Mouse (Mus musculus): ENCODE results near the gene Itgb5.

Gene Itgb5

DNA sequence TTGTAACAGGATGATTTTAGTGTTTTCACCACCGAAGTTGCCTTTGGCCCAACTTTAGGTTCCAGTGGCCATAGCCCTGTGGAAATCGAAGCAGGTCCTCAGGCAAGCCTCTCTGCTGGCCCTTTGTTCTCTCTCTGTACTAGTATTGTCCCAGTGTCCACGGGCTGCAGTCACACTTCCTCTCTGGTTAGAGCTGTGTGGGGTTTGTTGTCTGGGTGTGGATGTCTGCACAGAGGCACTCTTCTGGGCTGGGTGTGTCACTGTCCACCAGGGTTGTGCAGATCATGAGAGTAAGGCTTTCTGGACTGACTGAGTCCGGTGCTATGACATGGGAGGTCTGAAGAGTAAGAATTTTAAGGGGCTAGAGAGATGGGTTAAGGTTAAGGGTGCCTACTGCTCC is 85.5 kb downstream of the Itgb5 start:
- no peak for DNase-seq (ENCODE audit: low spot score)

- DNase-seq (ENCODE audit: low spot score), result no peak
These were observed 87.2 kb downstream of the Itgb5 start for GRCm38 (mm10) chr16:33916473-33917251.

- no peak for DNase-seq (ENCODE audit: low spot score)
These were observed 87.9 kb downstream of the Itgb5 start for GRCm38 (mm10) chr16:33917390-33917789.

DNA sequence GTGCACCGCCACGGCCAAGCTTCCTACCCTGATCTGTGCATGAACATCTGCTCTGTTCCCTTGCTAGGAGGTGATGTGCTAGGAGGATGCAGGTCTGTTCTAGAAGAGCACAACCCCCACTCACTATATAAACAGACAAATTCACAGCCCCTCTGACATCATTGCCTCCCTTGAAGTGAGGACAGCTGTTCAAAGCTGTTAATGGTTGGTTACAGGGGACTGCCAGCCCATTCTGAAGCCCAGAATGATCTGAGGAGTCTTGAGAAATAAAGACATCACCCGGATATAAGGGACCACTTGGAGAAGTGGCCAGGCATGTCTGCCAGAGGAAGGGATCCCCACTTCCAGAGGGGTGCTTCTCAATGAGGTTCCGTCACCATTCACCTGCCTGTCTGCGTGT is 88.5 kb downstream of the Itgb5 start:
- no peak for DNase-seq (ENCODE audit: low spot score)

DNA sequence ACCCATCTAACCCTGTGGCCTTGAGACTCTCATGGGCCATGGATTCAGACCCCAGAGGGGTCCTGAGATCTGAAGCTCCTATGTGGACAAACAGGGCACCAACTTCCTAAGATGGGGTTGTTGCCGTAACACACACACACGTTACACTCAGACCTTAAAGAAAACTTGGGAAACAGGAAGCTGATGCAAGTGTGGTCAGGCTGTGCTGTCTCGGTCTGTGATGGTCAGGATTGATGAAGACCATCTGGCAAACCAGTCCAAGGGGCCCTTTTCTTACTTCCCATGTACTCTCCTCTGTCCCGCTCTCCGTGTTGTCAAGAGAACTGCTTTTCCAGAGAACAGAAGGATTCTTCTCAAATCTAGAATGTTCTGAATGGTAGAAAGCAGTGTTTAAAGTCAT is 92.0 kb downstream of the Itgb5 start:
- no peak for DNase-seq (ENCODE audit: low spot score)

DNA sequence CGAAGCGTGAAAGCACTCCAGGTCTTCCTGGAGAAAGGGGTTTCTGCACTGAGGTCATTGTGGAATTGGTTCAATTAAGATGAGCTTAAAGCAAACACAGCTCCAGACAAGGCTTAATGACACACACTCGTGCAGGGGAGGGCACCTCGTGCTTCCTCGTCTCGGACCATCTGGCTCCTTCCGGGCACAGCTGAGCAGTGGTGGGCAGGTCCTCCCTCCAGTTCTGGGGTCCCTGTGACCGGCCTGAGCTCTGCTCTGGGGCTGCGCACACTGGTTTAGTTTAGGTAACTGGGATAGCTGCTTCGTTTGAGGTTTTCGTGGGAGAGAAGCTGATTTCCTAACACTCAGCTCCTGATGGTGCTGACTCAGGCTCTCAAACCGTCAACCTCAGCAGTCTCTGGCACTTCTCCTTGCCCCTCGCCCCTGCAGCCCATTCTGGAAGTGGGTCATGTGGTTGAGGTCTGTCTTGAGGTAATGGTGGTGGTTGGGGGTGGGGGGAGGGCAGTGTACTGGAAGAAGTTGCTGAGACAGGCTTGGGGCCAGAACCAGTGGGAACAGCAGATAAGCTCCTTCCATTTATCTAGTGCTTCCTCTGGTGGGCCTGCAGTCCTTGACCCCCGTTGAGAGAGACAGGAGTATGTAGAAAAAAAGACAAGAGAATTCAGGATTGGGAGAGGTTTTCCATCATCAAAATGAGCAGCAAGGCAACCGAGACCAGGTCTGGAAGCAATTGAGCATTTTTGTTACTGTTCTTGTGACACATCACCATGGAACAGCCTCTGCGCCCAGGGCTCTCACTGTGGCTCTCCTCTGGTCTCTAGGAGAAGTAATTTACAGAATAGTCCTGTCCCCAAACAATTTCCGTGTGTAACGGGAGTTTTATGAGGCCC is 92.9 kb downstream of the Itgb5 start:
- DNase-seq (ENCODE audit: low spot score), result no peak

DNA sequence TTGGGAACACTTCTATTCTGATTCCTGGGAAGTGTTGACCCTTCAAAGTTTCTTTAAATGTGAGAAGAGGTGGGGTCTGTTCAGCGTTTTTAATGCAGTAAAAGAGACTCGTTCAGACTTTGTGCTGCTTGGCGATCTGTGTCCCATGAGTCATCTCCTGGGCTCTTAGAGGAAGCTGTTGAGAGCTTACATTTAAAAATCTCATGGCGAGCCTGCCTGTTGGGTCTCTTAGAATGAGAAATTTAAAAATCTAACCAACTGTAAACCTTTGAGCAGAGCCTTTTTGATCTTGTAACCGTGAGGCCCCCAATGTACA is 93.5 kb downstream of the Itgb5 start:
- DNase-seq (ENCODE audit: low spot score), result no peak

DNA sequence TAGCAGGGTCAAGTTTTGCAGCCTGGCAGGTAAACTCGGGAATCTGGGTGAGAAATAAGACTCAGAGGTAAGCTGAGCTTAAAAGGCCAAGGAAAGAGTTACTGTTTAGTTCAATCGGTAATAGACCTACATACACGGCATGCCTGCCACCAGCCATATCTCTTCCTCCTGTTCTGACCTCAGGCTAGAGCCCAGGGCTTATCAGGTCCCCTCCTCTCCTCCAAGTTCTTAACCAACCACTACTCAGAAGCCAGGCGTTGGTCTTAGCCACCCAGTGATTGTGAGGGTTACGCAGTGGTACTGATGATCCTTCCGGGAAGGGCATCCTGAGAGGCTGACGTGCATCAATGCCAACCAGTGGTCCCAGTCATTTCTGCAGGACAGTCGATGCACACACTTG is 94.3 kb downstream of the Itgb5 start:
- no peak for DNase-seq (ENCODE audit: low spot score)

DNA sequence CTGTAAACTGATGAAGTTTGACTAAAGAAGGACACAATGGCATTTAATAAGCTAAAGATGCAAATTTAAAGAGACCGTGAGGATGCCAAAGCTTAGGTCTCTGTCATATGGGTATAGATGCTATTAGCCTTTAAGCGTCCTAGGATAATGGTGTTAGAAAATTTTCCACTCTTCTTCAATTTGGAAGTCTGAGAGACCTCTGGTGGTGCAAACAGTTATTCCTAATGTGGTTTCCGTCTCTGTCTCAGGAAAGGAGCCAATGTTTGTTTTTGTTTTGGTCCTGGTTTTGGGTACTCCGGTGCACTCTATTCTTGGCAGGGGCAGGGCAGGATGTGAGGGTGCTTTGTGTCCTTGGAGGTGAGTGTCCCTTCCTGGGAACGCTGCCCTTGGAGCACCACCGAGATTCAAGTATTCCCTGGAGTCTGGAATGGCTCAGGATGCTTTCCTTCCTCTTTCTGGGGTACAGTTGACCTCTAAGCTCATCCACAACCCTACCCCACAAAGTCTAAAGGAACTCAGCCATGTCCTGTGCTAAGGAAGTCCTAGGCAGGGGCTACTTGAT is 97.9 kb downstream of the Itgb5 start:
- DNase-seq (ENCODE audit: low spot score), result no peak

GRCm38 (mm10) chr16:33928788-33929462 is 99.5 kb downstream of the Itgb5 start:
- no peak for DNase-seq (ENCODE audit: low spot score)

- DNase-seq (ENCODE audit: low spot score), result no peak
These were observed 101.3 kb downstream of the Itgb5 start for GRCm38 (mm10) chr16:33930785-33931184.

DNA sequence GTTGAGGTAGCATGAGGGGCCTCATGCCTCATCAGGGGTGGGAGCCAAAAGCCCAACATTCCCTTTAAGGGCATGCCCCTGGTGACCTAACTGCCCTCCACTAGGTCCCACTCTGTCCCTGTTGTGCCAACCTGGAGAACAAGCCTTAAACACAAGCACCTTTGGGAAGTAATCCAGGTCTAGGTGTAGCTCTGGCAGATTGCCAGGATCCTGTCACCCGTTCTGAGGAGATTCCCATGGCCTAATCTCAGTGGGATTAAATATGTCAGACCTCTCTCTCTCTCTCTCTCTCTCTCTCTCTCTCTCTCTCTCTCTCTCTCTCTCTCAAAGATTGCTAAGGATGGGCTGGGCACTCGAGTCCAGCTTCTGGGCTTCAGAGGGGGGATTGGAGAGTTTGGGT is 102.2 kb downstream of the Itgb5 start:
- DNase-seq (ENCODE audit: low spot score), result no peak

DNA sequence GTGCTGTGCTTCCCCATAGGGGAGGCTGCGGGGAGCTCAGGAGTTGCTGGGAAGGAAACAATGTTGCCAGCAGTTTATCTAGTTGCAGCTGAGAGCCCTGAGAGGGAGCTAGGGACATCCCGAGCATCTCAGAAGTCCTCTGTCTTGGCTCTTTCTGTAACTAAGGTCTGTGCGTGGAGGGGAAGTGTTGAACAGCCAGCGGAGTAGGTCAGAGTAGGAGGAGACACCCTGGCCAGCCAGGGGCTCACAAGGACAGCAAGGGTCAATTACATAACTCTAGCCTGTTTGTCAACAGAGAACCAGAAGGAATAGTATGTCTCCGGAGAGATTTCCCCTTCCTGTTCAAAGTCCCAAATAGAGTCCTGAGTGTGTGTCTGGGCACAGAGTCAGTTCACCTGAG is 102.7 kb downstream of the Itgb5 start:
- DNase-seq (ENCODE audit: low spot score), result no peak

GRCm38 (mm10) chr16:33933411-33933810 is 103.9 kb downstream of the Itgb5 start:
- no peak for DNase-seq (ENCODE audit: low spot score)

GRCm38 (mm10) chr16:33934701-33935406 is 105.4 kb downstream of the Itgb5 start:
- no peak for DNase-seq (ENCODE audit: low spot score)

DNA sequence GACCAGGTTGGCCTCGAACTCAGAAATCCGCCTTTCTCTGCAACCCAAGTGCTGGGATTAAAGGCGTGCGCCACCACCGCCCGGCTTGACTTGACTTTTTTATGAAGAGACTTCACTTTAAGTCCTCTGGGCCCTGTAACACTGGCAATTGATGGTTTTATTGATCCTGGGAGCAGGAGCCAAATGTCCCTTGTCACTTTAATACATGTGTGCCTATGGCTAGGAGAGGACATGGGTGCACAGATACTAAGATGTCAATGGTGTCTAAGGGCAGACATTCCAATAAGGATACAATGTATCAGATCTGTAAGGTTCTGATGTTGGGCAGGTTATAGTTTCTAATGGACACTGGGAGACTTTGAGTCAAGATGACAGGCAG is 105.9 kb downstream of the Itgb5 start:
- no peak for DNase-seq (ENCODE audit: low spot score)

DNA sequence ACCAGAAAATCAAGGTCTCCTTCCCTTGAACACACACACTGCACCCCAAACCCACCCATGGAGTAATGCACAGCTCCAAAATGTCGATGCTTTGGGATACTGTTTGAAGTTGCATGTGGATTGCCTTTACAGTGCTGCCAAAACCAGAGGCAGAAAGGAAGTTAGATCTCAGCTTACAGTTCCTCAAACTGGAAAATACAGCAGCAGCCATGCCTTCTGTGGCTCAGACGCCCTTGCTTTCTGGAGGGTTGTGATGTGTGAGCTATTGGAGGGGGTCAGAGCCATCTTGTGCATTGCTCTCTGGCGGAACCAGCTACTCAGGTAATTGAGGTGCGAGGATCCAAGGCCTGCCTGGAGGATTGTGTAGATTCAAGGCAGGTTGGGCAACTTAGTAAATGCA is 107.4 kb downstream of the Itgb5 start:
- DNase-seq (ENCODE audit: low spot score), result no peak

DNA sequence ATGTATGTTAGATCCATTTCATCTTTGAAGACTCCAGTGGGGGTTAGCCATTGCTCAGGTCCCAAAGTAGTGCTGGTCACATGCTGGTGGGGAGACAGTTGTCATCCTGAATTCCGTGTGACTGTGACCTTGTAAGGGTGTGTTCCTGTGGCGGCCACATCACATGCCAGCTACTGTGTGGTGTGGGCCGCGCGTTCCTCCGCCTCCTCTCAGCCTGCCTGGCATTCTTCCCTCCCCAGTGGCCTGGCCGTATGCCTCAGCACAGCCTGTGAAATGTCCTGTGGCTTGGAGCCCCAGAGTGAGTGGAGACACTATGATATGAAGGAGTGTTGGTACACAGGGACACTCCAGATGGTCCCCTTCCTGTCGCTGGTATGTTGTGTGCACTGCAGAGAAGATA is 108.1 kb downstream of the Itgb5 start:
- no peak for DNase-seq (ENCODE audit: low spot score)

- no peak for DNase-seq (ENCODE audit: low spot score)
These were observed 109.1 kb downstream of the Itgb5 start for GRCm38 (mm10) chr16:33938311-33939132.

- no peak for DNase-seq (ENCODE audit: low spot score)
These were observed 109.7 kb downstream of the Itgb5 start for GRCm38 (mm10) chr16:33939133-33939531.

- no peak for DNase-seq (ENCODE audit: low spot score)
These were observed 110.2 kb downstream of the Itgb5 start for GRCm38 (mm10) chr16:33939636-33940035.
